Mouse (Mus musculus) erythroblast, embryonic 14.5 days (primary cell): ENCODE results near the gene Sun1.

Source experiments
- GATA1 ChIP-seq: IDR thresholded peaks from 2 replicates; pipeline ENCODE4 v1.6.1; 2012; ENCODE audit warnings: low read length, inconsistent platforms, mixed read lengths
- TAL1 ChIP-seq: IDR thresholded peaks from 3 replicates; pipeline ENCODE4 v1.6.1; 2012; ENCODE audit warnings: low read length, inconsistent platforms, mixed read lengths

DNA sequence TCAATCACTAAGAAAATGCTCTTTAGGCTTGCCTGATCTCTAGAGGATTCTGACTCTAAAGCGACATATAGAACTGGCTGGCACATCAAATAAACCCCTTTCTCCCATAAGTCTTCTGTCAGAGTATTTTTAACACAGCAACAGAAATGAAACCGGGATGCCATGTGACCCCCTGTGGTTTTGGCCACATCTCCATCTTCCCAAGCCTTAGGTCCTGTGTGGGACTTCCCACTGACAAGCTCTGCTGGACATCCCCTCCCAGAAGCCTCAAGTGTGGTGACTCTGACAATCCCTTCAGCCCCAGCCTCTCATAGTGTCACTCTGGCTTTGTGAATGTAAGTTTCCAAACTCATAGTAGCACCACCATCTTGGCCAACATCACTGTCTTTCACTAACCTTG is 93.7 kb downstream of the Sun1 start:
- TF ChIP-seq GATA1 (no peak), TAL1 (no peak)
